Mouse (Mus musculus) thymus, adult 2 months (tissue): Measurements from ENCODE around the gene Gskip.

Experiments
- CTCF ChIP-seq: fragments of 200-500 bp; IDR thresholded peaks from 2 replicates; pipeline ENCODE4 v1.5.1; 2012; ENCODE audit warnings: mild to moderate bottlenecking, control low read depth, low read length, moderate library complexity, borderline replicate concordance; ENCODE audit not compliant: control insufficient read depth, poor library complexity, insufficient read depth; ENCODE audit errors: extremely low read depth
- POLR2A ChIP-seq: fragments of 200-500 bp; IDR thresholded peaks from 2 replicates; pipeline ENCODE4 v1.6.1; 2012; ENCODE audit warnings: mild to moderate bottlenecking, low read length, control low read depth, moderate library complexity; ENCODE audit not compliant: control insufficient read depth, poor library complexity, insufficient read depth; ENCODE audit errors: extremely low read depth

- no peak for TF ChIP-seq POLR2A
- no peak for TF ChIP-seq CTCF
These were observed 35.6 kb downstream of the Gskip start for GRCm38 (mm10) chr12:105720196-105720595.
